Mouse (Mus musculus) heart, adult 2 months (tissue): ENCODE results near the gene Stmn3.
A peak's percentile ranks its signal among the peaks of the same experiment; 100 is the strongest.

ENCODE experiments used
- CTCF ChIP-seq: fragments of 200-600 bp; IDR thresholded peaks from 2 replicates; pipeline ENCODE4 v1.8.1; 2022; ENCODE audit warnings: antibody characterized with exemption, mild to moderate bottlenecking, moderate library complexity
- EP300 ChIP-seq: fragments of 200-500 bp; IDR thresholded peaks from 2 replicates; pipeline ENCODE4 v1.6.1; 2011; ENCODE audit warnings: low read depth, low read length, control low read depth; ENCODE audit not compliant: insufficient read depth
- POLR2A ChIP-seq: fragments of 200-500 bp; IDR thresholded peaks from 2 replicates; pipeline ENCODE4 v1.6.1; 2011; ENCODE audit warnings: mild to moderate bottlenecking, low read depth, low read length, control low read depth; ENCODE audit not compliant: insufficient read depth

DNA sequence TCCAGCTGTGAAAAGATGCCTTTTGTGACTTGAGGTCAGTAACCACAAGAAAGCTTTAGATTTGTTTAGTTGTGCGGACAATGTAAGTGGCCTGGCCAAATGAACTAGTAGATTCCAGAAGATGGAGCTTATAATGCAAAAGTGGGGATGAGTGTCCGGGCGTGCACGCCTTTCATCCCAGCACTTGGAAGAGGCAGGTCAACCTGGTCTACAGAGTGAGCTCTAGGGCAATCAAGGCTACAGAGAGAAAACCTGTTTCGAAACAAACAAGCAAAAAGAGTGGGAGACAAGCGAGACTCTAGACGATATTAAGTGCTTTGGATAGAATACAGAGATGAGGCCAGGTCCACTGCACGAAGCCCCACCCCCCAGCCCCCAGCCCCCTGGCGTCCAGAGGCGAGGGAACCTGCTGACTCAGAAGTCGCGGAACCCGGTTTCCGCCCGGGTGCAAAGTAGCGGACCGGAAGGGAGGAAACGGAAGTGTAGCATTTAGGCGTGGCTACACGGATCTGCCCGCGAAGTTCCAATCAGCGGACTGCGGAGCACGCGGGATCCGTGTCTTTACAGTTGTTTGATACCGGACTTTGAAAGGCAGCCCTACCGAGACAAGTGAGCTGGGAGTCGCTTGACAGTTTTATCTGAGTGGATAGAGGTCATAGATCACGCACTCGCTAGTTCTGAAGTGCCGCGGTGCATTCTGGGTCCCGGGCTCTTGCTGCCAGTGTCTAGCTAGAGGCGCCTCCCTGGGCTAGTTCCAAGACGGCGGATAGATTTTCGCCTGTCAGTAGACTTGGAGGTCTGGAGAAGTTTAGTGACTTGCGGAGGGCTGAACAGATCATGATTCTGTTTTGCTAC lies 5.2 kb upstream of the Stmn3 start, which contains the start of gene Rtel1:
- TF ChIP-seq CTCF = peak; percentile 53
- peak; percentile 67 for TF ChIP-seq POLR2A
- TF ChIP-seq EP300 = peak; percentile 54; the same call in 1 of the 2 replicates
